Mouse (Mus musculus): ENCODE data around the gene Csrnp1.
A peak's percentile ranks its signal among the peaks of the same experiment; 100 is the strongest.

GRCm38 (mm10) chr9:119982956-119983551, 1.4 kb downstream of the Csrnp1 start:
- TF ChIP-seq CTCF (IDR thresholded peaks at IDR 0.05; ENCODE audit: control insufficient read depth, insufficient read depth, low read length) = no peak
- TF ChIP-seq POLR2A (IDR thresholded peaks at IDR 0.05; ENCODE audit: borderline replicate concordance, control insufficient read depth, low read depth, low read length) = peak; percentile 24; the same call in 1 of the 2 replicates

Data from bone marrow, adult 2 months (tissue).